Mouse (Mus musculus): ENCODE results near the gene Gfap. TPM values are rescaled to one million over a fixed set of nuclear protein-coding genes. Genes with fewer than 3 reads are reported as not detected.

Gfap gene
- total RNA-seq, 2 experiments from 2014 or later, result 441 to 481 TPM

DNA sequence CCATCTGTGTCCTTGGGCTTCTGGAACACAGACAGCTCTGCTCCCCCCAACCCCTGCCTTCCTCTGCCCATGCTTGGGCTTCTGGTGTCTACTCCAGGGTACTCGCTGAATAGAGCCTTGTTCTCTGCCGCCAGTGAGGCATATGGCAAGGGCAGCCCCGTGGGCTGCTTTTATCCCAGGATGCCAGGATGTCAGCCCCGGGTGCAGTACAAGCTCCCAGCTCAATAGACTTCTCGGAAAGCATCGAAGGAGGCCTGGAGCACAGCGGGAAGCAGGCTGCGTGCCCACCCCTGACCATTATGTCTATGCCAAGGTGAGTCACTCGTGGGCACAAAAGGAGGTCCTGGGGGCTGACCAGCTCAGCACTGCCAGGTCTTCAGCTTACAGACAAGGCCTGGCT lies 2.3 kb downstream of the Gfap start:
- peak in 1 of 2 experiments; percentile 56 for DNase-seq (ENCODE audit: low spot score in 2 of 2)

DNA sequence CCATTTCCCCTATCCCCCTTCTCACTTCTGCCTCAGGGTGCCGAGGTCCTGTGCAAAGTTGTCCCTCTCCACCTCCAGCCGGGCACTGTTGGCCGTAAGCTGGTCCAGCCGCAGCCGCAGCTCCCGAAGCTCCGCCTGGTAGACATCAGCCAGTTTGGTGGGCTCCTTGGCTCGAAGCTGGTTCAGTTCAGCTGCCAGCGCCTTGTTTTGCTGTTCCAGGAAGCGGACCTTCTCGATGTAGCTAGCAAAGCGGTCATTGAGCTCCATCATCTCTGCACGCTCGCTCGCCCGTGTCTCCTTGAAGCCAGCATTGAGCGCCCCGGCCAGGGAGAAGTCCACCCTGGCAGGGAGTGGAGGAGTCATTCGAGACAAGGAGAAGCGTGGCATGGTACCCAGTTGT lies 4.1 kb downstream of the Gfap start:
- no peak for DNase-seq (ENCODE audit: low spot score in 2 of 2)

GRCm38 (mm10) chr11:102895779-102896178 lies 4.9 kb downstream of the Gfap start:
- no peak for DNase-seq (ENCODE audit: low spot score in 2 of 2)

GRCm38 (mm10) chr11:102894716-102895115 lies 6.0 kb downstream of the Gfap start:
- DNase-seq (ENCODE audit: low spot score in 2 of 2), result no peak

- DNase-seq (ENCODE audit: low spot score in 2 of 2), result no peak
Observed at GRCm38 (mm10) chr11:102893015-102893651, 7.6 kb downstream of the Gfap start.

DNA sequence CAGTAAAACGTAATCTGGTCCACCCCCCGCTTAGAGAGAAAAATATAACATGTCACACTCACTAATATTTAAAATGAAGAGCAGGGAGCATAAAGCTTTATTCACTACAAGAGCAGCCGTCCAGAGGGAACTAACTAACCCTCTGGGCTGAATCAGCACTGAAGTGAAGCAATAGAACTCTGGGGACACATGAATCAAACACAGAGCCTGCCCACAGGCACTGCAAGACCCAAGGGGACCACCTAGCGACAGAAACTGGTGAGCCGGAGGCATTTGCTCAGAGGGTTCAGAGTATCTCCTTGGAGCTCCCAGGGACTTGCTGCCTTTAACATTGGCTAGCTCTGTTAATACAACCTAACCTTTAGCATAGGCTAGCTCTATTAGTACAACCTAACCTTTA lies 10.6 kb downstream of the Gfap start:
- DNase-seq (ENCODE audit: low spot score in 2 of 2), result no peak

DNA sequence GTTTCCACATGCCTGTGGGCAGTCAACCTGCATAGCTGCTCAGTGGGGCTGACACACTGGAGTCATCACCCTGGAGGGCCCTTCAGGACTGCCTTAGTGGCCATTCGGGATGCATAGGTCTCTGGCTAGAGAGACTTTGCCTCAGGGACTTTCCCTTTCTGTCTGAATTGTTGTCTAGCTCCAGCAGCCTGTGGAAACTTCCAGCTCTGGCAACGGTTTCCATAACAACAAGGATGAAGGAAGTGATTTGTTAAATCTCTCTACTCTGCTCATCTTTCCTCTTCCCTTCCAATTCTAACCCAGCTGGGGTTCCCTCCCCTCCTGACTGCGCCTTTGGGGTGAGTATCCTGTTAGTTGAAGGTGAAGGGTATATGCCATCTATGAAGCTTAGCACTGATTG lies 12.6 kb downstream of the Gfap start:
- DNase-seq (ENCODE audit: low spot score in 2 of 2), result peak; percentile 57 to 82

DNA sequence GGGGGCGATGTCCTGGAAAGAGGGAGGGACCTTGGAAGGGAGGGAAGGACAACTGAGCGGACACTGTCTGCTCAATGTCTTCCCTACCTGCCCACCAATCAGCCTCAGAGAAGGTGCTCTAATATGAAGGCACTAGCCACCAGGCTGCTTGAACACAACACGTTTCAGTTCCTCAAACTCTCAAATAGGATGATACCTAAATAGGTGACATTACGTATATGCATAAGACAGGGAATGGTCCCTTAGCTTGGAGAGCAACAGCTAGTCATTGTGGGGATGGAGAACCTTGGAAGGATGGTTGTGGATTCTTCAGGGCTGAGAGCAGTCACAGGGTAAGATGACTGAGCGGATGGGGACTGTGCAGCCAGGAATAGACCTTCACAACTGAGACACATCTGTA lies 13.3 kb downstream of the Gfap start:
- DNase-seq (ENCODE audit: low spot score in 2 of 2), result no peak

- DNase-seq (ENCODE audit: low spot score in 2 of 2), result no peak
Observed at GRCm38 (mm10) chr11:102884616-102885219, 16.0 kb downstream of the Gfap start, which contains the start of gene Fam187a. Gene Fam187a (plus strand): TSS chr11:102885169.

- peak in 1 of 2 experiments; percentile 30 for DNase-seq (ENCODE audit: low spot score in 2 of 2)
Observed at GRCm38 (mm10) chr11:102881314-102882198, 19.2 kb downstream of the Gfap start.

DNA sequence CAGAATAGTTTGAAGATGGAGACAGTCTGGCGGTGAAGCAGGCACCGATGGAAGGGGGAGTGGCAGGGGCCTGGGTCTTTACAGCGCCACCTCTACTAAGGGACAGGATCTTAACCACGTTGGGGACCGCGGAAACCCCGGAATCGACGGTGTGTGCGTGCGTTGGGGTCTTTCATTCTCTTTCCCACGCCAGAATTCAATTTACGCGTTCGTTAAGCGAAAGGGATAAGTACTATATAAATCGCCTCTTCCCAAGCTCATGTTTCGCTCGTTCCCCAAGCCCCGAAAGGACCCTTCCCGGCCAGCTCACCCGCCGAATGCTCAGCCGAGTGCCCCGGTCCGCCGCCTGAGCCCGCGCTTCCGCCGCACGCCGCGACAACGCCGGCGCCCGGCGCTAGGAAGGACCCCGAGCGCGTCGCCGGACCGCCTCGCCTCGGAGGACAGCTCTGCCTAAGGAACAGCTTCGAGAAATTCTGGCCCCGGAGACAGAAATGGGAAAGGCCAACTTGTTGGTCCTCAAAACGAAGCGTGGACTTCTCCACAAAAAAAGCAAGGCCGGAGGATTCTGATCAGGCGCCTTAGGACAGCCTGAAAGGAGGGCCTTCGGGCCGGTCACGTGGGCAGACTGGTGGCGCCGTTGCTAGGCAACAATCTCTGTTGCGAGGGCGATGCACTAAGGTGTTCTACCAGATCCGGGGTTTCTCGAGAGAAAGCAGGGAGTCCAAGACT lies 20.0 kb downstream of the Gfap start, which contains the start of the genes Eftud2 and Ccdc103:
Gene Eftud2, minus strand, starts transcription at position 401 of the 729 bp plus-strand sequence.
Gene Ccdc103, plus strand, starts transcription at position 620 of the 729 bp plus-strand sequence.
- peak; percentile 90 to 97 for DNase-seq (ENCODE audit: low spot score in 2 of 2)

DNA sequence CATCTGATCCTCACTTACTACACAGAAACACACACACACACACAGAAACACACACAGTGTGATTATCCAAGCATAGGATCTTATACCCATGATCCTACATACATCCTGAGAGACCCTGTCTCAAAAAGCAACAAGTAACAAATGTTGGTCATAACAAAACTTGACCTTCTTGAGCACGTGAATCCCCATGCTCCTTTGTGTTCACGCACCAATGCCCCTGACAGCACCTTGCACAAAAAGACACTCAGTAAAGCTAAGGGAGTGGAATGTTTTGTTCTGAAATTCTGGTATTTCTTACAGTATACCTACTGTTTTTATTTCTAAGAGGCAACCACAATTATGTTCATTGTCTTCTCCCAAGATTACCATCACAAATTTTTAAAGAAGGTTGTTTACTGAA lies 21.2 kb downstream of the Gfap start:
- DNase-seq (ENCODE audit: low spot score in 2 of 2), result no peak

DNA sequence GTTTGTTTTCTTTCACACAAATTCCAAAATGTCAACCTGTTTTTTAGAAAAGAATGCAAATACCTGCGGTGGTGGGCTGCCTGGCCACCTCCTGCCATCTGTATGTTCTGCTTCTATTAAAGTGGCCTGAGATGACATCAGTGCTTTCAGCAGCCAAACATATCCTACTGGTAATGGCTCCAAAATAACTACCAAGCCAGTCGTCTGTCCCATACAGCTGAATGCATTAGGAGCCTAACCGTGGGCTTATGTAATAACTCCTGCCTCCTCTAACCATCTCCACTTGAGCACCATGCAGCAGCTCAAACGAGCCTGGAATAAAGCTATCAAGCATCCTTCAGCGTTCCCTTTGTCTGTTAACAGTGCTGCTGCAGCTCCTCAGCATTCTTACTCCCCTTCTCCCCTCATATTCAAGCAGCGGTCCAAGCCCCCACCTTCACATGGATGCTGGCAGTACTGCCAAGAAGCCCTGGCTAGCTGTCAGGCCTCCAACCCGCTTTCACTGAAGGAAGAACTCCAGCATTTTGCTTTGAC lies 25.8 kb downstream of the Gfap start:
- DNase-seq (ENCODE audit: low spot score in 2 of 2), result peak; percentile 69 to 88

- peak in 1 of 2 experiments; percentile 80 for DNase-seq (ENCODE audit: low spot score in 2 of 2)
Observed at GRCm38 (mm10) chr11:102864272-102864671, 36.4 kb downstream of the Gfap start.

GRCm38 (mm10) chr11:102859933-102860332 lies 40.8 kb downstream of the Gfap start:
- no peak for DNase-seq (ENCODE audit: low spot score in 2 of 2)

DNA sequence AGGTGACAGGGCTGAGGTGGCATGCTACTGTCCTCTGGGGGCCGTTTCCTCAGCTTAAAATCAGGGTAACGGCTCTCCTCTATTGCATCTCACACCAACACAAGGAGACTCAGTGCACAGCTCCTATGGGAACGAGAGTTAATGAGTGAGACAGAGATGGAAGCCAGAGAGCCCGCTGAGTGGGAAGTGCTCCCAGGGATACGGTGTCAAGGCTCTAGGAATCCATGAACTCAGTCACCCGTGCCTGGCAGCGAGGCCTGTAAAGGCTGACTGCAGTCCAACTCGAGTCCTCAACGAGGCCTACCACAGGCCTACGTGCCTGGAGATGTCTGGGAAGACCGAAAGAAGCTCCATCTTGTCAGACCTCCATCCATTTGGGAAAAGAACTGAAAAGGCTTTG lies 41.8 kb downstream of the Gfap start:
- no peak for DNase-seq (ENCODE audit: low spot score in 2 of 2)

GRCm38 (mm10) chr11:102855941-102856340 lies 44.8 kb downstream of the Gfap start:
- no peak for DNase-seq (ENCODE audit: low spot score in 2 of 2)

DNA sequence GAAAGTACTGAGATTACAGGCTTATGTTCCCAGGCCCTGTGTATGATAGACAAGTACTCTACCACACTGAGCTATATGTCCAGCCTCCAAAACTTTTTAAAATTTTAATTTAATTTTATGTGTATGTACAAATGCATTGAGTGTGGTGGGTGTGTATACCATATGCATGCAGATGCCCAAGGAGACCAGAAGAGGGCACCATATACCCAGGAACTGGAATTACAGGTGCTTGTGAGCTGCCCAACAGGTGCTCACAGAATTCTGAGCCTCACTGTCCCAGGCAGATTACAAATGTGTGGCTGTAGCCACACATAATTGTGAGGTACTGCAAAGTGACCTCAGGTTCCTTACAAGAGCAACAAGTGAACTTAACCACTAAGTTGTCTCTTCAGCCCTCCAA lies 47.0 kb downstream of the Gfap start:
- no peak for DNase-seq (ENCODE audit: low spot score in 2 of 2)

DNA sequence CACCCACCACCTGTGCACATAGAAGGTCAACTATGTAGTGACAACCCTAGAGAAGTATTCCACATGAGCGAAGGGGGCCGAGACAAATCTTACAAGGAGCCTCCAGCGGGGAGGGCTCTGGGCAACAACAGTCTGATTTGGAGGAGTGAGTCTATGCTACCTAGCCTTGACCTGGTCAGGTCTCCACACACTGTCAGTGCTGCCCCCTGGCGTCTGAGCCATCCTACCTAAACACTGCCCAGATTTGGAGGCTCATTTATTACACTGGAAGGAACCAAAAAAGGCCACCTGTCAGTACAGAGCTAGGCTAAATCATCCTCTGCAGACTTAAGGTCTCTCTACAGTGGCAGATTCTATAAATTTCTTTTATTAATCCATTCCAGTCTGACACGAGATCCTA lies 48.8 kb downstream of the Gfap start:
- DNase-seq (ENCODE audit: low spot score in 2 of 2), result no peak

- no peak for DNase-seq (ENCODE audit: low spot score in 2 of 2)
Observed at GRCm38 (mm10) chr11:102845926-102846325, 54.8 kb downstream of the Gfap start.

GRCm38 (mm10) chr11:102838616-102839150 lies 62.0 kb downstream of the Gfap start:
- no peak for DNase-seq (ENCODE audit: low spot score in 2 of 2)
